Mouse (Mus musculus) kidney, embryonic 14.5 days (tissue): ENCODE measurements around the gene Adipor2. TPM values are rescaled to one million over a fixed set of nuclear protein-coding genes. Genes with fewer than 3 reads are reported as not detected.
A peak's percentile ranks its signal among the peaks of the same experiment; 100 is the strongest.

Experiments
- ATAC-seq: fragments of 200-750 bp; cut with Nextera tagmentation; 2 replicates; pipeline ENCODE4 v1.8.0; 2017; ENCODE audit warnings: moderate number of reproducible peaks, mild to moderate bottlenecking, moderate TSS enrichment, moderate library complexity; ENCODE audit not compliant: low FRiP score, low TSS enrichment
- H3K27ac ChIP-seq: fragments of 300-500 bp; sonication (generic); 2 replicates; pipeline ENCODE4 v1.5.1; 2014; ENCODE audit warnings: low read depth, mild to moderate bottlenecking, low read length, moderate library complexity, mixed read lengths
- H3K27me3 ChIP-seq: fragments of 300-500 bp; sonication (generic); 2 replicates; pipeline ENCODE4 v1.6.1; 2014; ENCODE audit warnings: mild to moderate bottlenecking, low read length; ENCODE audit not compliant: control insufficient read depth, insufficient read depth
- H3K36me3 ChIP-seq: fragments of 300-500 bp; sonication (generic); 2 replicates; pipeline ENCODE4 v1.6.1; 2014; ENCODE audit warnings: low read length, mixed read lengths; ENCODE audit not compliant: control insufficient read depth, insufficient read depth
- H3K4me1 ChIP-seq: fragments of 300-500 bp; sonication (generic); 2 replicates; pipeline ENCODE4 v1.6.1; 2014; ENCODE audit warnings: low read length, mixed read lengths; ENCODE audit not compliant: control insufficient read depth, insufficient read depth
- H3K4me2 ChIP-seq: fragments of 300-500 bp; sonication (generic); replicated peaks from 2 replicates; pipeline ENCODE4 v1.6.1; 2014; ENCODE audit warnings: low read depth, mild to moderate bottlenecking, low read length
- H3K4me3 ChIP-seq: fragments of 300-500 bp; sonication (generic); 2 replicates; pipeline ENCODE4 v1.5.1; 2014; ENCODE audit warnings: mild to moderate bottlenecking, low read length
- H3K9ac ChIP-seq: fragments of 300-500 bp; sonication (generic); 2 replicates; pipeline ENCODE4 v1.6.1; 2014; ENCODE audit warnings: low read depth, mild to moderate bottlenecking, low read length, moderate library complexity
- H3K9me3 ChIP-seq: fragments of 300-500 bp; sonication (generic); 2 replicates; pipeline ENCODE4 v1.6.1; 2016; ENCODE audit warnings: low read length; ENCODE audit not compliant: control insufficient read depth
- WGBS: fragments of 180-500 bp; shearing (Covaris S2); extraction: QIAGEN DNeasy Blood & Tissue Kit; methylation state at CpG from one replicate; pipeline ENCODE4 v1.1.7; 2014; 5-methylcytosine and 5-hydroxymethylcytosine counted together
- polyA plus RNA-seq: library from polyadenylated mRNA; unstranded; fragments of >200 nt; fragmentation: Nextera tagmentation; extraction: Ambion mirVana; gene quantifications from 2 replicates; pipeline ENCODE4 v1.2.1, GENCODE M21; 2014

Gene Adipor2
- polyA plus RNA-seq = 22.6 and 33.4 TPM in 2 replicates

- WGBS = 8% methylated on average over 12 of the region's 12 CpGs
- Histone ChIP-seq H3K27me3 (no peaks in the 10 kb centered on the region), H3K4me2 (peak within 1 kb of the TSS; percentile 33), H3K9me3 (no peaks in the 10 kb centered on the region), H3K27ac (no peak within 1 kb of the TSS), H3K4me1 (peaks cover 7% of the 10 kb centered on the region; the same call in 1 of the 2 replicates), H3K9ac (no peak within 1 kb of the TSS), H3K36me3 (no peaks in the 10 kb centered on the region), H3K4me3 (peak within 1 kb of the TSS; percentile 14; the same call in 1 of the 2 replicates)
- 0 out of 2 replicates have a peak, but pooled peaks have one; percentile 65 for ATAC-seq
Measured at GRCm38 (mm10) chr6:119417354-119417753, at the start of gene Adipor2. Gene Adipor2 (minus strand): TSS chr6:119417704.

GRCm38 (mm10) chr6:119466161-119466560 lies 48.7 kb upstream of the Adipor2 start:
- no peak overlapping the region for H3K4me3 ChIP-seq
- no peaks in the 10 kb centered on the region for H3K27me3 ChIP-seq
- no peak overlapping the region for H3K4me2 ChIP-seq
- H3K9me3 ChIP-seq = no peaks in the 10 kb centered on the region; the same call in 1 of the 2 replicates
- no peaks in the 10 kb centered on the region for H3K36me3 ChIP-seq
- H3K27ac ChIP-seq = no peak overlapping the region
- WGBS = 79% methylated on average over 1 of the region's 1 CpGs
- H3K4me1 ChIP-seq = 0 out of 2 replicates have a peak, but pooled peaks cover 2% of the 10 kb centered on the region
- ATAC-seq = no peak
- no peak overlapping the region for H3K9ac ChIP-seq

GRCm38 (mm10) chr6:119460391-119460790 lies 42.9 kb upstream of the Adipor2 start:
- H3K36me3 ChIP-seq = no peaks in the 10 kb centered on the region
- H3K27ac ChIP-seq = no peak overlapping the region
- ATAC-seq = peak; percentile 51; the same call in 1 of the 2 replicates
- H3K9me3 ChIP-seq = no peaks in the 10 kb centered on the region; the same call in 1 of the 2 replicates
- no peak overlapping the region for H3K4me3 ChIP-seq
- no peak overlapping the region for H3K9ac ChIP-seq
- WGBS = 31% methylated on average over 5 of the region's 5 CpGs
- H3K4me1 ChIP-seq = peaks cover 4% of the 10 kb centered on the region; the same call in 1 of the 2 replicates
- H3K4me2 ChIP-seq = no peak overlapping the region
- H3K27me3 ChIP-seq = no peaks in the 10 kb centered on the region

- no peak overlapping the region for H3K4me2 ChIP-seq
- no peaks in the 10 kb centered on the region for H3K27me3 ChIP-seq
- H3K9ac ChIP-seq = no peak overlapping the region
- 60% methylated on average over 4 of the region's 4 CpGs for WGBS
- no peaks in the 10 kb centered on the region; the same call in 1 of the 2 replicates for H3K9me3 ChIP-seq
- ATAC-seq = no peak
- H3K4me1 ChIP-seq = peaks cover 4% of the 10 kb centered on the region; the same call in 1 of the 2 replicates
- no peak overlapping the region for H3K27ac ChIP-seq
- no peaks in the 10 kb centered on the region for H3K36me3 ChIP-seq
- no peak overlapping the region for H3K4me3 ChIP-seq
Measured at GRCm38 (mm10) chr6:119459041-119459440, 41.5 kb upstream of the Adipor2 start.

GRCm38 (mm10) chr6:119458166-119458565 lies 40.7 kb upstream of the Adipor2 start:
- Histone ChIP-seq H3K4me2 (no peak overlapping the region), H3K9me3 (no peaks in the 10 kb centered on the region; the same call in 1 of the 2 replicates), H3K36me3 (no peaks in the 10 kb centered on the region), H3K4me3 (no peak overlapping the region), H3K27me3 (no peaks in the 10 kb centered on the region), H3K4me1 (peaks cover 4% of the 10 kb centered on the region; the same call in 1 of the 2 replicates), H3K9ac (no peak overlapping the region), H3K27ac (no peak overlapping the region)
- WGBS = 64% methylated on average over 8 of the region's 8 CpGs
- ATAC-seq = no peak

DNA sequence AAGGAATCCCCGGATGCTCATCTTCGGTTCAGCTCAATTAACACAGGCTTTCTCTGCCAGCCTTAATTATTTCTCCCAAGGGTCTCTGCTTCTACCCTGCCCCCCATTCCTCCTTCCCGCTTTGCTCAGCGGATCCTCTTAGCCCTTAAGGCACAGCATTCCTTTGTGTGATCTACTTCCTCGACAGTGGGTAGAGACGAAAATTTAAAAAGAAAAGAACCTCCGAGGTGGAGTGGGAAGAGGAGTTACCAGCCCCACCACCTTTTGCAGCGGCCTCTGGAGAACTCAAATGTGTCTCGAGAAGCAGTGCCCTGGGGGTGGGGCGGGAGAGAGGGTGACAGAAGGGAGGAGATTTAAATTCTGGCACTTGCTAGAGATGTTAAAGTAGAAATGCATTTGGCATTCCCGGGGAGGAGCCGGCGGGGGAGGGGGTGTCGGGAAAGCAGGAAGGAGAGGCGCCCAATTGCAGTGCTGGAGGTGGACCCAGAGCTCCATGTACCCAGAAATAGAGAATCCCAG lies 34.5 kb upstream of the Adipor2 start:
- H3K27ac ChIP-seq = peak overlapping the region; percentile 38; the same call in 1 of the 2 replicates

GRCm38 (mm10) chr6:119450965-119451943 lies 33.8 kb upstream of the Adipor2 start:
- H3K4me2 ChIP-seq = peak overlapping the region; percentile 78
- ATAC-seq = no peak
- 26% methylated on average over 14 of the region's 14 CpGs for WGBS
- no peaks in the 10 kb centered on the region for H3K9me3 ChIP-seq
- H3K9ac ChIP-seq = peak overlapping the region; percentile 42; the same call in 1 of the 2 replicates
- no peak overlapping the region; the same call in 1 of the 2 replicates for H3K27ac ChIP-seq
- no peaks in the 10 kb centered on the region for H3K27me3 ChIP-seq
- H3K4me3 ChIP-seq = peak overlapping the region; percentile 40
- no peaks in the 10 kb centered on the region for H3K36me3 ChIP-seq
- H3K4me1 ChIP-seq = peaks cover 22% of the 10 kb centered on the region; the same call in 1 of the 2 replicates

More for the DNA sequence above, 34.5 kb upstream of the Adipor2 start:
- peak; percentile 53; the same call in 1 of the 2 replicates for ATAC-seq
- H3K27me3 ChIP-seq = no peaks in the 10 kb centered on the region
- H3K9ac ChIP-seq = peak overlapping the region; percentile 42; the same call in 1 of the 2 replicates
- WGBS = under 1% methylated on average over 15 of the region's 15 CpGs
- no peaks in the 10 kb centered on the region for H3K9me3 ChIP-seq
- H3K4me1 ChIP-seq = peaks cover 22% of the 10 kb centered on the region; the same call in 1 of the 2 replicates
- no peaks in the 10 kb centered on the region for H3K36me3 ChIP-seq
- peak overlapping the region; percentile 40 for H3K4me3 ChIP-seq
- peak overlapping the region; percentile 78 for H3K4me2 ChIP-seq

DNA sequence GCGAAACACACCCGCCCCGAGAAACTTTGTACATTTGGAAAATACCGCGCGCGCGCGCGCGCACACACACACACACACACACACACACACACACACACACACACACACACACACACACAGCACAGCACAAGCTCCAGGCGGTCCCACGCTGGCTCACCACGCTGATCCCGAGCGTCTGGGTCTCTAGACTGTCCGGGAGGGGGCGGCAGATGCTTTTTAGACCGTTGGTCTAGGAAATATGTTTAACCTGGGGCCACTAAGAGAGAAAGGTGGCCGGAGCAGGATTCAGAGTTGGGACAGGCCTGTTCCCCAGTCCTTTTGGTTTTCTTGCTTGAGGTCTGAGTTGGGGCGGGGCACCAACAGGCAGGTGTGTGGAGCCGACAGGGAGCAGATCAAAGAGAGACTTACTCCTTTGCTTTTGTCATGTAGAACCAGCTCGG lies 31.6 kb upstream of the Adipor2 start:
- Histone ChIP-seq H3K27me3 (no peaks in the 10 kb centered on the region), H3K9me3 (no peaks in the 10 kb centered on the region), H3K9ac (no peak overlapping the region), H3K4me3 (peak overlapping the region; percentile 28), H3K27ac (no peak overlapping the region), H3K36me3 (no peaks in the 10 kb centered on the region), H3K4me1 (peaks cover 22% of the 10 kb centered on the region; the same call in 1 of the 2 replicates), H3K4me2 (peak overlapping the region; percentile 62)
- 4% methylated on average over 23 of the region's 23 CpGs for WGBS
- peak; percentile 79 for ATAC-seq
